Mouse (Mus musculus) midbrain, embryonic 13.5 days (tissue): ENCODE measurements around the gene Ptpn6. TPM values are rescaled to one million over a fixed set of nuclear protein-coding genes. Genes with fewer than 3 reads are reported as not detected.

Experiments
- ATAC-seq: fragments of 200-750 bp; cut with Nextera tagmentation; 2 replicates; pipeline ENCODE4 v1.8.0; 2017; ENCODE audit warnings: mild to moderate bottlenecking, moderate TSS enrichment, moderate library complexity
- H3K27ac ChIP-seq: fragments of 300-500 bp; sonication (generic); 2 replicates; pipeline ENCODE4 v1.5.1; 2015; ENCODE audit warnings: inconsistent platforms, mild to moderate bottlenecking, moderate library complexity
- H3K27me3 ChIP-seq: fragments of 300-500 bp; sonication (generic); 2 replicates; pipeline ENCODE4 v1.6.1; 2015; ENCODE audit warnings: mild to moderate bottlenecking, inconsistent platforms
- H3K36me3 ChIP-seq: fragments of 300-500 bp; sonication (generic); 2 replicates; pipeline ENCODE4 v1.6.1; 2015; ENCODE audit warnings: mild to moderate bottlenecking, inconsistent platforms
- H3K4me1 ChIP-seq: fragments of 300-500 bp; sonication (generic); replicated peaks from 2 replicates; pipeline ENCODE4 v1.6.1; 2015; ENCODE audit warnings: inconsistent platforms
- H3K4me2 ChIP-seq: fragments of 300-500 bp; sonication (generic); replicated peaks from 2 replicates; pipeline ENCODE4 v1.6.1; 2015; ENCODE audit warnings: moderate library complexity, mild to moderate bottlenecking, inconsistent platforms
- H3K4me3 ChIP-seq: fragments of 300-500 bp; sonication (generic); replicated peaks from 2 replicates; pipeline ENCODE4 v1.5.1; 2015; ENCODE audit warnings: mild to moderate bottlenecking, inconsistent platforms
- H3K9ac ChIP-seq: fragments of 300-500 bp; sonication (generic); replicated peaks from 2 replicates; pipeline ENCODE4 v1.6.1; 2015; ENCODE audit warnings: mild to moderate bottlenecking, inconsistent platforms
- H3K9me3 ChIP-seq: fragments of 300-500 bp; sonication (generic); 2 replicates; pipeline ENCODE4 v1.6.1; 2016; ENCODE audit warnings: mild to moderate bottlenecking, inconsistent platforms
- WGBS: fragments of 180-500 bp; shearing (Covaris S2); methylation state at CpG from one replicate; pipeline ENCODE4 v1.1.7; 2015; 5-methylcytosine and 5-hydroxymethylcytosine counted together
- polyA plus RNA-seq: library from polyadenylated mRNA; unstranded; fragments of >200 nt; fragmentation: Nextera tagmentation; extraction: Ambion mirVana; gene quantifications from 2 replicates; pipeline ENCODE4 v1.2.1, GENCODE M21; 2015

Ptpn6 gene
- polyA plus RNA-seq, 1 experiment from 2014 or later, result 3.4 TPM

DNA sequence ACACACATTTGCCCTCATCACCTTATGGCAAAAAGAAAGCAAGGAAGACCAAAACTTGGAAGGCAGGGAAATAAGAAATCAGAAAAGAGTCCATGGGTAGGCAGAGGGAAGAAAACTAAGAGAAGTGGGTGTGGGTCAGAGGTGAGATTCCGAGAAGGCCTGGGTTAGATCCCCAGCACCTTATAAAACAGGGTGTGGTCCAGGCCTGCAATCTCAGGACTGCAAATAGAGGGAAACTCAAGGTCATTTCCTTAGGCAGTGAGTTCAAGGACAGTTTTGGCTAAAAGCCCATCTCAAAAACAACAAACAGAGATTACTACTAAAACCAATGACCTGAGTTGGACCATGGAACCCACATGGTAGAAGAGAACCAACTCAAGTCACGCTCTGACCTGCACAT is 15.3 kb upstream of the Ptpn6 start:
- Histone ChIP-seq H3K27ac (no peak overlapping the region), H3K27me3 (no peaks in the 10 kb centered on the region), H3K9ac (no peak overlapping the region), H3K4me2 (peak overlapping the region; percentile 79; the same call in 1 of the 2 replicates), H3K36me3 (peaks cover 10% of the 10 kb centered on the region), H3K4me1 (peaks cover 48% of the 10 kb centered on the region), H3K4me3 (no peak overlapping the region), H3K9me3 (no peaks in the 10 kb centered on the region)
- ATAC-seq, result no peak
- WGBS, result 95% methylated on average over 2 of the region's 2 CpGs

GRCm38 (mm10) chr6:124750405-124750804 is 11.9 kb upstream of the Ptpn6 start:
- Histone ChIP-seq H3K36me3 (peaks cover 34% of the 10 kb centered on the region), H3K4me1 (peaks cover 41% of the 10 kb centered on the region), H3K27ac (no peak overlapping the region), H3K4me3 (no peak overlapping the region), H3K9ac (no peak overlapping the region), H3K9me3 (no peaks in the 10 kb centered on the region), H3K27me3 (no peaks in the 10 kb centered on the region), H3K4me2 (no peak overlapping the region)
- no peak for ATAC-seq
- 85% methylated on average over 8 of the region's 8 CpGs for WGBS

- Histone ChIP-seq H3K36me3 (peaks cover 59% of the 10 kb centered on the region), H3K27ac (peak overlapping the region; percentile 93)
- peak; percentile 3; the same call in 1 of the 2 replicates for ATAC-seq
These were observed 8.4 kb upstream of the Ptpn6 start for GRCm38 (mm10) chr6:124746654-124747632.

DNA sequence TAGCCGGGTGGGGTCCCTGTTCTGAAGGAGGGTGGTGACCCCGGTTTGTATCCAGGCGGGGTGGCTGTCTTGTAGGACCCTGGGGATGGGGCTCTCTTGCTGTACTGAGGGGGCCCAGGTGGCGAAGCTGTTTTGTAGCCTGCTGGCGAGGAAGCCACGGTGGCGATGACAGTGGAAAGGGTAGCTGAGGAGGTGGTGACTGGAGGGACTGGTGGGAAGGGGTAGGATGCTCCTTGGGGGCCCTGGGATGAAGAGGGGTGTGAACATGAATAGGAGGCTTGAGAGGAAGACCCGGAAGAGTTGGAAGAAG is 7.7 kb upstream of the Ptpn6 start:
- peak overlapping the region; percentile 50 for H3K4me3 ChIP-seq
- peak overlapping the region; percentile 93 for H3K27ac ChIP-seq
- ATAC-seq, result peak; percentile 18; the same call in 1 of the 2 replicates
- H3K4me1 ChIP-seq, result peaks cover 29% of the 10 kb centered on the region
- H3K9ac ChIP-seq, result peak overlapping the region; percentile 80
- peak overlapping the region; percentile 97 for H3K4me2 ChIP-seq
- no peaks in the 10 kb centered on the region for H3K9me3 ChIP-seq
- 12% methylated on average over 8 of the region's 8 CpGs for WGBS
- peaks cover 59% of the 10 kb centered on the region for H3K36me3 ChIP-seq
- H3K27me3 ChIP-seq, result no peaks in the 10 kb centered on the region

More at GRCm38 (mm10) chr6:124746654-124747632, 8.4 kb upstream of the Ptpn6 start:
- Histone ChIP-seq H3K9me3 (no peaks in the 10 kb centered on the region), H3K9ac (peak overlapping the region; percentile 80; the same call in 1 of the 2 replicates), H3K4me3 (peak overlapping the region; percentile 50), H3K27me3 (no peaks in the 10 kb centered on the region), H3K4me2 (peak overlapping the region; percentile 97), H3K4me1 (peaks cover 24% of the 10 kb centered on the region)
- WGBS, result 90% methylated on average over 7 of the region's 7 CpGs

DNA sequence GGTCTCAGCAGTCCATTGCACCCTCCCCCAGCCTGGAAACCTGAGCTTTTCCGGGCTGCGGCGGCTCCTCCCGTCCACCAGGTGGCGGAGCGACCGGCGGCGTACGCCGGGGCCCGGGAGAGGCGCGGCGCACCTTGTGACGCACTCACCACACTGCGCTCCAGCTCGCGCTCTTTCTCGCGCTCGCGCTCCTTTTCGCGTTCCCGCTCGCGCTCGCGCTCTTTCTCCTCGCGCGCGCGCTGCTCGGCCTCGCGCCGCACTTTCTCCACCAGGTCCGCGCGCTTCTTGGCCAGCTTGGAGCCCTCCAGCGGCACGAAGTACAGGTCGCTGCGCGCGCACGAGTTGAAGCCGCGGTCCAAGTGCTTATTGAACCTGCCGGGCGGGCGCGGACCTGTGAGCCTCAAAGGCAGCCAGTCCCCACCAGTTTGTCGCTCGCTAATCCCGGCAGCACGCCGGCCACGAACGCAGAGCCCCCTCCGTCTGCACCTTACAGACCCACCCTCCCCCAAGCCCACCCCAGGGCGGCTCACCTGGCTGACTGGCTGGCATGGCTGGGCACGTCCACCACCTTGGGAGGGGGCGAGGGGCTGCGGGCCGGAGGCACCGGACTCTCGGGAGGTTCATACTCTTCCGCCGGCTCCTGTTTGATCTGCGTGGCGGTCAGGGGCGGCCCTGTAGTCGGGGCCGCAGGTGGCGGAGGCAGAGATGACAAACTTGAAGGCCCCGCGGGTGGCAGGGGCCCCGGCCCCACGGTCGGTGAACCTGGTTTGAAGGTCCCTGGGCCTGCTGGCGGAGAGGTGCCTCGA is 7.2 kb upstream of the Ptpn6 start:
- Histone ChIP-seq H3K27ac (peak overlapping the region; percentile 93), H3K9ac (peak overlapping the region; percentile 80), H3K9me3 (no peaks in the 10 kb centered on the region), H3K4me3 (peak overlapping the region; percentile 50), H3K4me2 (peak overlapping the region; percentile 97), H3K4me1 (peaks cover 29% of the 10 kb centered on the region), H3K27me3 (no peaks in the 10 kb centered on the region), H3K36me3 (peaks cover 59% of the 10 kb centered on the region)
- ATAC-seq, result peak; percentile 83
- WGBS, result under 1% methylated on average over 85 of the region's 85 CpGs

DNA sequence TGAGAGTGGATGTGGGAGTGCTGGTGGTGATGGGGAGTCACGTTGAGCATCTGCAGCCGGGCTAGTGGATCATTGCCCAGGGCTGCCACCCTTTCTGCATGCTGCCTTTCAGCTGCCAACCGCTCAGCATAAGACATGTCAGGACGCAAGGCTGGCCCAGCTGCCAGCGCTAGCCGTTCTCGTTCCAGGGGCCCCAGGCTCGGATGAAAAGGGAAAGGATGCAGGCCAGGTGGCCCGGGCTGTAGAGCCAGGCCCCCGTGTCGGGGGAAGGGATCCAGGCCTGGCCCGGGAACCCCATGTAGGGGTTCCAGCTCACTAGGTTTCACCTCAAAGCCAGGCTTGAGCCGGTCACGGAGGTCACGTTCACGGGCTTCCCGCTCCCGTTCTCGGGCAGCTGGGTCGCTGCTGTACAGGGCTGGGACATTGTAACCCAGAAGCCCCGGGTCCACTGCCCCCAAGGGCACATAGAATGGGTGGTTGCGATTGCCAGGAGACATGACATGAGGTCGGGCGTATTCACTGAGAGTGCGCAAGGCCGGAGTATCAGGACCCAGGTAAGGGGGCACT is 6.3 kb upstream of the Ptpn6 start:
- H3K36me3 ChIP-seq, result peaks cover 59% of the 10 kb centered on the region

DNA sequence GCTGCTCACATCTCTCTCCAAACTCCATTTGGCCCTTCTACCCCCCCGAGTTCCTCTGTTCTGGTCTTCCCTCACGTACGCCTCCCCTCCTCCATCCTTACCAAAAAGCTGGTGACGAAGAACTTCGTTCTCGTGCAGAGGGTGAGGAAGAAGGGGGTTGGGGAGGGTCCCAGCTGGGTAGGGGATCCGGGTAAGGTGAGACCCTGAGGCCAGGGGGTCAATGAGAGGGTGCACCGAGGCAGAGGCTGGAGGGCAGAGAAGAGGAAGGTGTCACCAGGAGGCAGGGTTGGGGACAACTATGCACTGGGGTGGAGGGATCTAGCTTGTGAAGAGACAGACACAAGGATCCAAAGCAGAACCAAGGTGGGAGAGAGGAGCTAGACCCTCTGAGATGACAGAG is 5.1 kb upstream of the Ptpn6 start:
- 93% methylated on average over 8 of the region's 8 CpGs for WGBS
- Histone ChIP-seq H3K36me3 (peaks cover 54% of the 10 kb centered on the region), H3K4me1 (peaks cover 45% of the 10 kb centered on the region), H3K27me3 (no peaks in the 10 kb centered on the region), H3K27ac (no peak overlapping the region), H3K9ac (no peak overlapping the region), H3K9me3 (no peaks in the 10 kb centered on the region), H3K4me2 (no peak overlapping the region), H3K4me3 (no peak overlapping the region)
- ATAC-seq, result no peak

More for the DNA sequence above, 6.3 kb upstream of the Ptpn6 start:
- WGBS, result 73% methylated on average over 26 of the region's 26 CpGs
- no peak; the same call in 1 of the 2 replicates for ATAC-seq
- Histone ChIP-seq H3K4me2 (peak overlapping the region; percentile 97), H3K9ac (peak overlapping the region; percentile 80), H3K4me1 (peaks cover 33% of the 10 kb centered on the region), H3K9me3 (no peaks in the 10 kb centered on the region), H3K4me3 (peak overlapping the region; percentile 50), H3K27ac (peak overlapping the region; percentile 93), H3K27me3 (no peaks in the 10 kb centered on the region)

GRCm38 (mm10) chr6:124742839-124743514 is 4.5 kb upstream of the Ptpn6 start:
- peaks cover 47% of the 10 kb centered on the region for H3K36me3 ChIP-seq
- no peak overlapping the region for H3K4me3 ChIP-seq
- ATAC-seq, result no peak
- H3K4me2 ChIP-seq, result no peak overlapping the region
- WGBS, result 93% methylated on average over 15 of the region's 15 CpGs
- peaks cover 51% of the 10 kb centered on the region for H3K4me1 ChIP-seq
- no peak overlapping the region for H3K27ac ChIP-seq
- H3K9ac ChIP-seq, result peak overlapping the region; percentile 33; the same call in 1 of the 2 replicates
- no peaks in the 10 kb centered on the region for H3K27me3 ChIP-seq
- H3K9me3 ChIP-seq, result no peaks in the 10 kb centered on the region

GRCm38 (mm10) chr6:124741842-124742241 is 3.3 kb upstream of the Ptpn6 start:
- Histone ChIP-seq H3K4me1 (peaks cover 47% of the 10 kb centered on the region), H3K27ac (peak overlapping the region; percentile 100), H3K9me3 (no peaks in the 10 kb centered on the region), H3K4me3 (peak overlapping the region; percentile 67), H3K27me3 (no peaks in the 10 kb centered on the region), H3K36me3 (peaks cover 36% of the 10 kb centered on the region), H3K9ac (peak overlapping the region; percentile 97), H3K4me2 (peak overlapping the region; percentile 78)
- ATAC-seq, result no peak
- WGBS, result 70% methylated on average over 3 of the region's 3 CpGs

- WGBS, result under 1% methylated on average over 41 of the region's 41 CpGs
These were observed 2.6 kb upstream of the Ptpn6 start, which contains the start of gene Grcc10 for GRCm38 (mm10) chr6:124740888-124741761. Grcc10 (minus strand) TSS chr6:124741374.

More at GRCm38 (mm10) chr6:124740888-124741761, 2.6 kb upstream of the Ptpn6 start, which contains the start of gene Grcc10:
- Histone ChIP-seq H3K27ac (peak within 1 kb of the TSS; percentile 100), H3K36me3 (peaks cover 32% of the 10 kb centered on the region), H3K4me2 (peak within 1 kb of the TSS; percentile 78), H3K9ac (peak within 1 kb of the TSS; percentile 97), H3K9me3 (no peaks in the 10 kb centered on the region), H3K4me3 (peak within 1 kb of the TSS; percentile 67), H3K27me3 (no peaks in the 10 kb centered on the region), H3K4me1 (peaks cover 40% of the 10 kb centered on the region)
- ATAC-seq, result peak; percentile 79
